Mouse (Mus musculus) olfactory bulb, adult 2 months (tissue): Measurements from ENCODE around the gene Gm47969. TPM values are rescaled to one million over a fixed set of nuclear protein-coding genes. Genes with fewer than 3 reads are reported as not detected.

Experiments
- H3K27ac ChIP-seq: fragments of 200-500 bp; 2 replicates; pipeline ENCODE4 v1.5.1; 2012; ENCODE audit warnings: low read depth, low read length; ENCODE audit not compliant: insufficient read depth
- H3K4me1 ChIP-seq: fragments of 200-500 bp; 2 replicates; pipeline ENCODE4 v1.6.1; 2012; ENCODE audit warnings: low read length; ENCODE audit not compliant: control insufficient read depth, insufficient read depth
- H3K4me3 ChIP-seq: fragments of 200-500 bp; 2 replicates; pipeline ENCODE4 v1.5.1; 2012; ENCODE audit warnings: mild to moderate bottlenecking, low read depth, low read length, moderate library complexity; ENCODE audit not compliant: insufficient read depth
- CTCF ChIP-seq: fragments of 200-500 bp; IDR thresholded peaks from 2 replicates; pipeline ENCODE4 v1.5.1; 2012; ENCODE audit warnings: low read depth, mild to moderate bottlenecking, low read length, moderate library complexity; ENCODE audit not compliant: insufficient read depth
- POLR2A ChIP-seq: fragments of 200-500 bp; IDR thresholded peaks from 2 replicates; pipeline ENCODE4 v1.6.1; 2012; ENCODE audit warnings: mild to moderate bottlenecking, low read depth, low read length, moderate library complexity; ENCODE audit not compliant: insufficient read depth
- WGBS: fragments of 180-500 bp; shearing (Covaris S2); methylation state at CpG from one replicate; pipeline ENCODE4 v1.1.7; 2018; 5-methylcytosine and 5-hydroxymethylcytosine counted together
- polyA plus RNA-seq: library from polyadenylated mRNA; stranded (reverse); fragments of >200 nt; gene quantifications from 2 replicates; pipeline ENCODE4 v1.2.4, GENCODE M21; 2012; ENCODE audit warnings: low replicate concordance; ENCODE audit not compliant: missing spikeins, insufficient read depth, insufficient read length

Gene Gm47969
- polyA plus RNA-seq, 1 experiment, result not detected

- Histone ChIP-seq H3K4me3 (no peak overlapping the region), H3K27ac (no peak overlapping the region), H3K4me1 (peaks cover 2% of the 10 kb centered on the region; the same call in 1 of the 2 replicates)
- 17% methylated on average over 3 of the region's 3 CpGs for whole genome bisulfite sequencing
- no peak for TF ChIP-seq POLR2A
- TF ChIP-seq CTCF, result no peak
Measured at GRCm38 (mm10) chr1:83064851-83065250, 20.1 kb downstream of the Gm47969 start.

GRCm38 (mm10) chr1:83066577-83066976 is 21.8 kb downstream of the Gm47969 start:
- no peak for TF ChIP-seq POLR2A
- TF ChIP-seq CTCF, result no peak
- 84% methylated on average over 4 of the region's 4 CpGs for WGBS
- Histone ChIP-seq H3K27ac (no peak overlapping the region), H3K4me1 (no peaks in the 10 kb centered on the region), H3K4me3 (no peak overlapping the region)

GRCm38 (mm10) chr1:83067205-83067604 is 22.5 kb downstream of the Gm47969 start:
- 76% methylated on average over 10 of the region's 10 CpGs for WGBS
- no peak overlapping the region for H3K27ac ChIP-seq

GRCm38 (mm10) chr1:83075526-83076189 is 30.9 kb downstream of the Gm47969 start:
- TF ChIP-seq POLR2A (no peak), CTCF (no peak)
- no peak overlapping the region for H3K4me3 ChIP-seq
- no peak overlapping the region for H3K27ac ChIP-seq
- WGBS, result 28% methylated on average over 15 of the region's 15 CpGs
- no peaks in the 10 kb centered on the region for H3K4me1 ChIP-seq

More at GRCm38 (mm10) chr1:83067205-83067604, 22.5 kb downstream of the Gm47969 start:
- TF ChIP-seq CTCF (no peak), POLR2A (no peak)
- no peak overlapping the region for H3K4me3 ChIP-seq
- H3K4me1 ChIP-seq, result no peaks in the 10 kb centered on the region

- Histone ChIP-seq H3K27ac (no peak overlapping the region), H3K4me1 (no peaks in the 10 kb centered on the region), H3K4me3 (no peak overlapping the region)
- 44% methylated on average over 11 of the region's 11 CpGs for WGBS
- TF ChIP-seq CTCF (no peak), POLR2A (no peak)
Measured at GRCm38 (mm10) chr1:83076190-83076917, 31.6 kb downstream of the Gm47969 start.

GRCm38 (mm10) chr1:83077016-83077415 is 32.3 kb downstream of the Gm47969 start:
- WGBS, result 81% methylated on average over 6 of the region's 6 CpGs
- TF ChIP-seq CTCF, result no peak
- no peak for TF ChIP-seq POLR2A
- no peak overlapping the region for H3K27ac ChIP-seq
- no peak overlapping the region for H3K4me3 ChIP-seq
- H3K4me1 ChIP-seq, result no peaks in the 10 kb centered on the region

- Histone ChIP-seq H3K4me3 (no peak overlapping the region), H3K27ac (no peak overlapping the region), H3K4me1 (no peaks in the 10 kb centered on the region)
- TF ChIP-seq POLR2A, result no peak
- no peak for TF ChIP-seq CTCF
- 93% methylated on average over 2 of the region's 2 CpGs for WGBS
Measured at GRCm38 (mm10) chr1:83084790-83085189, 40.1 kb downstream of the Gm47969 start.

- no peak overlapping the region for H3K27ac ChIP-seq
- TF ChIP-seq CTCF, result no peak
- TF ChIP-seq POLR2A, result no peak
- H3K4me3 ChIP-seq, result no peak overlapping the region
- no peaks in the 10 kb centered on the region for H3K4me1 ChIP-seq
- WGBS, result 79% methylated on average over 3 of the region's 3 CpGs
Measured at GRCm38 (mm10) chr1:83091268-83091667, 46.5 kb downstream of the Gm47969 start.

Other genes starting within 250 kb of the Gm47969 start
- gene Agfg1, start 205.4 kb upstream of the Gm47969 start, polyA plus RNA-seq, result 256 TPM in 1 of 2 replicates, not detected in the other
- gene A030005L19Rik, start 131.6 kb upstream of the Gm47969 start, polyA plus RNA-seq, result not detected in 2 replicates
- gene A030014E15Rik, start 120.0 kb upstream of the Gm47969 start, polyA plus RNA-seq, result not detected in 2 replicates
- not detected in 2 replicates for gene Gm6217, start 113.5 kb upstream of the Gm47969 start, polyA plus RNA-seq
- not detected in 2 replicates for gene A030003K21Rik, start 101.5 kb upstream of the Gm47969 start, polyA plus RNA-seq
- gene Gm7544, start 88.9 kb upstream of the Gm47969 start, polyA plus RNA-seq, result not detected in 2 replicates
- not detected in 2 replicates for gene Gm47955, start 84.6 kb upstream of the Gm47969 start, polyA plus RNA-seq
- gene Gm47959, start 44.4 kb upstream of the Gm47969 start, polyA plus RNA-seq, result not detected in 2 replicates
- not detected in 2 replicates for gene Slc19a3, start 6.5 kb upstream of the Gm47969 start, polyA plus RNA-seq
- not detected in 2 replicates for gene Krtap28-10, start 2.5 kb upstream of the Gm47969 start, polyA plus RNA-seq
- gene A030005K14Rik, start 14.4 kb downstream of the Gm47969 start, polyA plus RNA-seq, result not detected in 2 replicates
- not detected in 2 replicates for gene Krtap28-13, start 16.0 kb downstream of the Gm47969 start, polyA plus RNA-seq
- gene Ccl20, start 71.8 kb downstream of the Gm47969 start, polyA plus RNA-seq, result not detected in 2 replicates
- gene Daw1, start 114.8 kb downstream of the Gm47969 start, polyA plus RNA-seq, result not detected in 2 replicates